Mouse (Mus musculus): ENCODE measurements at regions not wholly inside any gene's neighbourhood (a gene's known extent, or its start where the extent isn't known, plus 50 kb on each side); places are given as distances from the start of the nearest gene placed in this dataset.
"Not testable (repeated sequence)": the region's sequence is repeated elsewhere in the genome, so short reads cannot be mapped to it uniquely, and the experiment has no call there.

DNA sequence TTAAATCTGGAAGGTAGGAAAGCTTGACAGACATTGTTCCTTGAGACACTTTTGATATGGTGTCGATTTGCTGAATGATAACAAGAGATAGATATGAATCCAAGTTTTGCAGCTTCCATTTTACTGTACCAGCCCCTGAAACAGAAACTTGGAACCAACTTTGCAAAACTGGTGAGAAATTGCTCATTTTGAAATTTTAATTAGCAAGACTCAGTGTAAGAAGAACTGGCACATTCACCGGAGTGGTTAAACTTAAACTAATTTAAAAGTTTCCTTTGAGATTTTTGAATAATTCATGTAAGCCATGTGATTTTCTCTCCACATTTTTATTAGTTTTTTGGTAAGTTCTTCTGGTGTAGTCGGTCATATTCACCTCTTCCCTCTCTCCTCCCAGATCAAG, 85.3 kb downstream of the Slitrk1 start:
- Histone ChIP-seq H3K9me3 (replicated peaks) (no peaks in the 10 kb centered on the region), H3K4me3 (no peak overlapping the region), H3K36me3 (no peaks in the 10 kb centered on the region), H3K4me1 (replicated peaks) (no peaks in the 10 kb centered on the region), H3K27ac (no peak overlapping the region), H3K9ac (no peak overlapping the region), H3K27me3 (no peaks in the 10 kb centered on the region), H3K4me2 (no peak overlapping the region)
- WGBS = 79% methylated on average over 3 of the region's 3 CpGs
- no peak for ATAC-seq (replicated peaks; ENCODE audit: insufficient number of reproducible peaks, insufficient read depth, low FRiP score, low read depth)

DNA sequence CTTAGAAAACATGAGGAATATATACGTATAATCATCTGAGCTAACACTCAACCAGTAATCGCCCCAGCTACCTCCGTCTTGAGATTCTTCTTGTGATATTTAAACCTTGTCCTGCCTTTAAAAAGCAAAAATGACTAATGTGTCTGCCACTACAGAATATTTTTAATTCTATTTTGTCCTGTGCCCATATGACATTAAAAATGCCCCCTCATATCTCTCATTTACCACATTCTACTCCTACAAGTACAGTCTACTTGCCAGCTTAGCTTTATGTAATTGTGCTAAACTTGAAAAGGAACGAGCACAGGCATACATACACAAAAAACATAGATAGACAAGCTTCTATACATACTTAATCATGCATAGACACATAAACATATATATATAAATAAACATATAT, 92.4 kb downstream of the Slitrk1 start:
- Histone ChIP-seq H3K4me3 (no peak overlapping the region), H3K36me3 (no peaks in the 10 kb centered on the region), H3K4me1 (replicated peaks) (no peaks in the 10 kb centered on the region), H3K27ac (no peak overlapping the region), H3K9me3 (replicated peaks) (no peaks in the 10 kb centered on the region), H3K27me3 (no peaks in the 10 kb centered on the region), H3K4me2 (no peak overlapping the region), H3K9ac (no peak overlapping the region)
- no peak for ATAC-seq (replicated peaks; ENCODE audit: insufficient number of reproducible peaks, insufficient read depth, low FRiP score, low read depth)
- WGBS = 82% methylated on average over 4 of the region's 4 CpGs

DNA sequence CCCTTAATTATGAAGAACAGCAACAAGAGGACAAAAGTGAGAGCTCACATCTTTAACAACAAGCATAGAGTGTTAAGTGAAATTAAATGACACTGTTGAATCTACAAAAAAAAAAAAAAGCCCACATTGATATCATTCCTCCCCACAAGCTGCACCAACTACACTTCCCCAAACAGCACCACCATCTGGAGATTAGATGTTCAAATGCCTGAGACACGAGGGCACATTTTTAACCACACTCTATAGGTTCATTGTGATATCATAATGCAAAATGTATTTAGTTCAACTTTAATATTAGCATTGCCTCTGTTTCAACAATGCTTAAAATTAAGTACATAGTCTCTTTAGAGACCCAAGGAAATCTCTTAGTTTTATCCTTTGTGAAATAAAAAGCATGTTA, 94.6 kb downstream of the Slitrk1 start:
- Histone ChIP-seq H3K4me2 (no peak overlapping the region), H3K36me3 (no peaks in the 10 kb centered on the region), H3K9ac (no peak overlapping the region), H3K4me1 (replicated peaks) (no peaks in the 10 kb centered on the region), H3K9me3 (replicated peaks) (no peaks in the 10 kb centered on the region), H3K4me3 (no peak overlapping the region), H3K27me3 (no peaks in the 10 kb centered on the region), H3K27ac (no peak overlapping the region)
- 44% methylated on average over 1 of the region's 1 CpGs for whole genome bisulfite sequencing
- ATAC-seq (replicated peaks; ENCODE audit: insufficient number of reproducible peaks, insufficient read depth, low FRiP score, low read depth) = no peak

DNA sequence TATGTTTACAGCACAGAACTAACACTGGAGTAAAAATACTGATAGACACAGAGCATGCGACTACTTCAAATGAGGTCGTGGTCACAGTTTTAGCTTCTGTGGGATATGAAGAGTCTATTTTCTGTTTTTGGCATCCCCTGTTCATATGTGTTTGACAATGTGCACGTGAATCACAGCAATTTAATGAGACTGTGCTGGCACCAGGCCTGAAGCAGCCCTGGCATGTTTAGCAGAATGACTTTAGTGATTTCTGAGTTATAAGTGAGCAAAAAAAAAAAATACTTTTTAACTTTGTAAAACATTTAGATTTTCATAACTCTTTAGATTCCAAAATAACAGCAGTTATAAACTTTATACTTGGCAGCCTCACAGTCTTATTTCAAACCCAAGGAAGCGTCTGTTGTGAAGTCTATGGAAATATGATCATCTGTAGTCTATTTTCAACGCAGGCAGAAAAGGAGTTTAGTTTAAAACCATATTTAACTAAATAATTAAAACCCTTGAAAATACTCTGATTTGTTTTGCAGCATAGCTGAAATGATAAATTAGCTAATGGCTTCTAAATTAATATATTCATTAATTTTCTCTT, 108.5 kb downstream of the Slitrk1 start:
- Histone ChIP-seq H3K9me3 (replicated peaks) (no peaks in the 10 kb centered on the region), H3K4me3 (no peak overlapping the region), H3K36me3 (no peaks in the 10 kb centered on the region), H3K4me1 (replicated peaks) (no peaks in the 10 kb centered on the region), H3K9ac (no peak overlapping the region), H3K27ac (no peak overlapping the region), H3K27me3 (no peaks in the 10 kb centered on the region), H3K4me2 (no peak overlapping the region)
- ATAC-seq (replicated peaks; ENCODE audit: insufficient number of reproducible peaks, insufficient read depth, low FRiP score, low read depth) = no peak
- WGBS = 61% methylated on average over 5 of the region's 5 CpGs

DNA sequence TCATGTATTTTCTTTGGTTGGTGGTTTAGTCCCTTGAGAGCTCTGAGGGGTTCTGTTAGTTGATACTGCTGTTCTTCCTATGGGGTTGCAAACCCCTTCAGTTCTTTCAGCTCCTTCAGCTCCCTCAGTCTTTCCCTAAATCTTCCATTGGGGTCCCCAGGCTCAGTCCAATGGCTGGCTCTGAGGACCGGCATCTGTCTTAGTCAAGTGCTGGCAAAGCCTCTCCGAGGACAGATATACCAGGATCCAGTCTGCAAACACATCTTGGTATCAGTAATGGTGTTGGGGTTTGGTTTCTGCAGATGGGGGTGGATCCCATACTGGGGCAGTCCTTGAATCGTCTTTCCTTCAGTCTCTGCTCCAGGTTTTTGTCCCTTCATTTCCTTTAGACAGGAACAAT, 115.1 kb downstream of the Slitrk1 start:
- no peak for ATAC-seq (replicated peaks; ENCODE audit: insufficient number of reproducible peaks, insufficient read depth, low FRiP score, low read depth)
- H3K36me3 ChIP-seq = no peaks in the 10 kb centered on the region
- no peak overlapping the region for H3K27ac ChIP-seq
- H3K9ac ChIP-seq = no peak overlapping the region
- H3K27me3 ChIP-seq = no peaks in the 10 kb centered on the region
- H3K4me3 ChIP-seq = no peak overlapping the region
- WGBS = 76% methylated on average over 3 of the region's 3 CpGs
- H3K4me1 ChIP-seq (replicated peaks) = no peaks in the 10 kb centered on the region
- no peaks in the 10 kb centered on the region for H3K9me3 ChIP-seq (replicated peaks)
- H3K4me2 ChIP-seq = no peak overlapping the region

DNA sequence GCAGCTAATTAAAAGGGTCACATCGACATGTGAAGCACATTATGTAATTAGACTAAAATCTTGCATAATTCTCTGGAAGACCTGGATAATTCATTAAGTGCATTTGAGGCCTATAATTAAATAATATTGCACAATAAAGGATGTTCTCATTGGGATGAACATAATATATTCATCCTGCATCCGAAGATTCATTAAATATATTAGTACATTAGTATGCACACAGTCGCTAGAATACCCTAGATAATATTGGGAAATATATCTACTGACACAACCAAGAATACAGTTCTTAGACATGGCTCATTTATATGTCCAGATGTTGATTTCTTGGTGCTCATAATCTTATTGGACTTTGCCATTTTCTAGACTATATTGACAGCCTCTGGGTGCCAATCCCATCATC, 121.5 kb downstream of the Slitrk1 start:
- Histone ChIP-seq H3K27me3 (no peaks in the 10 kb centered on the region), H3K4me1 (replicated peaks) (no peaks in the 10 kb centered on the region), H3K9me3 (replicated peaks) (no peaks in the 10 kb centered on the region), H3K36me3 (no peaks in the 10 kb centered on the region), H3K9ac (no peak overlapping the region), H3K4me3 (no peak overlapping the region), H3K27ac (no peak overlapping the region), H3K4me2 (no peak overlapping the region)
- 76% methylated on average over 3 of the region's 3 CpGs for WGBS
- no peak for ATAC-seq (replicated peaks; ENCODE audit: insufficient number of reproducible peaks, insufficient read depth, low FRiP score, low read depth)

DNA sequence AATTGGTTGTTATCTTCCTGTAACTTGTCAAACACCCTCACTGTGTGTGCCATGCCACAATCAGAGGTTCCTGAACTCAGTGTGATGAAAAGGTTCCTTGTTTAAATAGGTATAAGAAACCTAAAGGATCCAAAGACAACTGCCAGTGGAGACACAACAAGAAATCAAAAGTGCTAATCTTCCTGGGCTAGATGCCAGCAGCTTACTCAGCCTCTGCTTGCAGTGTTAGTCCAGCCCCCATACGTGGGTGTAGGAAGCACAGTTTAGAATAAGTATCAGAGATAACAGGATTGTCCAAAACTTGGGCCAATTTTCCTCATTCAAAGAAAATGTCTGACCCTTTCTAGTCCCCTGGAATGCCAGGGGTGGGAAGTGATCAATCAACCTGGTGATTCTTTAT, 122.7 kb downstream of the Slitrk1 start:
- H3K4me3 ChIP-seq = no peak overlapping the region
- 0% methylated on average over 1 of the region's 1 CpGs for WGBS
- ATAC-seq (replicated peaks; ENCODE audit: insufficient number of reproducible peaks, insufficient read depth, low FRiP score, low read depth) = no peak
- H3K27me3 ChIP-seq = no peaks in the 10 kb centered on the region
- no peak overlapping the region for H3K27ac ChIP-seq
- H3K36me3 ChIP-seq = no peaks in the 10 kb centered on the region
- H3K9ac ChIP-seq = no peak overlapping the region
- H3K4me2 ChIP-seq = no peak overlapping the region
- H3K4me1 ChIP-seq (replicated peaks) = no peaks in the 10 kb centered on the region
- H3K9me3 ChIP-seq (replicated peaks) = no peaks in the 10 kb centered on the region

DNA sequence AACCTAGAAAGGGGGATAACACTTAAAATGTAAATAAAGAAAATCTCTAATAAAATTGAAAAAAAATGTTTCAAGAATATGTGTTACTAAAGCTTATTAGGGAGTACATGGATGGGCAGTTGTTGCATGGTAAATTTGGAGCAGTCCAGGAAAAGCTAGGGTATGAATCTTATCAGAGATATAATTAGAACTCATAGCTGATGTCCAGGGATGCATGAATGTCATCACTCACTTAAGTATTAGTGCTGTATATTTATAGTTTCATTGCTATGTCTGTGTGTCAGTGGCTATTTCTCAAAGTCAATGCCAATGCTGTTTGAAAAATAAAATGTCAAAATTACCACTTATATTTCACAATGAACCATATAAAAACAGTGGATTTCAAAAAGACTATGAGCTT, 165.2 kb downstream of the Slitrk1 start:
- H3K27ac ChIP-seq = peak overlapping the region; percentile 44; the same call in 1 of the 2 replicates
- H3K27me3 ChIP-seq = no peaks in the 10 kb centered on the region
- H3K4me1 ChIP-seq (replicated peaks) = 0 out of 2 replicates have a peak, but pooled peaks cover 2% of the 10 kb centered on the region
- no peak overlapping the region for H3K9ac ChIP-seq
- H3K4me2 ChIP-seq = no peak overlapping the region
- H3K36me3 ChIP-seq = no peaks in the 10 kb centered on the region
- peak; percentile 60; the same call in 1 of the 2 replicates for ATAC-seq (replicated peaks; ENCODE audit: insufficient number of reproducible peaks, insufficient read depth, low FRiP score, low read depth)
- H3K4me3 ChIP-seq = no peak overlapping the region
- no peaks in the 10 kb centered on the region for H3K9me3 ChIP-seq (replicated peaks)

DNA sequence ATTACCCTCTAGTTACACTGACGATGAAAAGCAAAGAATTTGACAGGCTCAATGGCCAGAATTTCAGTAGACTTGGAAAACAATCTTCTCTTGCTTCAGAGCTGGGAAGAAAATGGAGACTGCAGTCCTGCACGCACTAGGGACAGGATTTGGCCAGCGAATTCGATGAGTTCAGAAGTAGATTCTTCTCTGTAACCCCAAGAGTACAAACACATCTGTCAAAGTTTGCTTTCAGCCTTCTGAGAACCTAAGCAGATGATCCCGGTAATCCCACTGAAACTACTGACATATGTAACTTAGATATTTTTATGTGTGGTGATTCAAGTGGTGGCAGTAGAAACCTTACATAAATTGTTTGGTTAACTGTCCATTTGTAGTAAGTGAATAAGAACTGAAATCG, 202.1 kb downstream of the Slitrk1 start:
- Histone ChIP-seq H3K9me3 (replicated peaks) (no peaks in the 10 kb centered on the region), H3K36me3 (no peaks in the 10 kb centered on the region), H3K27me3 (no peaks in the 10 kb centered on the region), H3K9ac (no peak overlapping the region), H3K4me3 (no peak overlapping the region), H3K4me2 (no peak overlapping the region), H3K4me1 (replicated peaks) (no peaks in the 10 kb centered on the region), H3K27ac (no peak overlapping the region)
- no peak for ATAC-seq (replicated peaks; ENCODE audit: insufficient number of reproducible peaks, insufficient read depth, low FRiP score, low read depth)
- WGBS = 76% methylated on average over 6 of the region's 6 CpGs

DNA sequence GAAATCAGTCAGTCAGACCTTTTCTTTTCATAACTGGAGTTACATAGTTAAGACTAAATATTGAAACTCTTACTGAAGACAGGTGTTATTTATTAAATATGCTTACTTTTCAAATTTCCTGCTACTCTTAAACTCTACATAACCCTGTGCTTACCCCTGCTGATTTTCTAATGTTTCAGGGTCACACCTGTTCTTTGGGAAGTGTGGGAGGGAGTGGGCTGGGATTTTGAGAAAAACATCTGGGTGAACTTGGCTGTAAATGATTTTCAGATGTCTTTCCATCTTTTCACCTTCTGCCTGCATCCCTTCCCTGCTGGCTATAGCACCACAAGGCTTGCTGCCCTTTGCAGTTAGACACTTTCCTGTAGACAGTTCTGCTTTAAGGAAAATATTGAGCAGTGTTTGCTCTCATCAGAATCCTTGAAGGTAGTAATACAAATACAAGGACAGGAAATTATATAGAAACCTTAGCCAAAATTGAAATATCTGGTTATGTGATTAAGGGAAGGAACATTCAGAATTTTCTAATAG, 204.8 kb downstream of the Slitrk1 start:
- Histone ChIP-seq H3K27ac (no peak overlapping the region), H3K27me3 (no peaks in the 10 kb centered on the region), H3K36me3 (no peaks in the 10 kb centered on the region), H3K4me2 (no peak overlapping the region), H3K9ac (no peak overlapping the region), H3K9me3 (replicated peaks) (no peaks in the 10 kb centered on the region), H3K4me1 (replicated peaks) (no peaks in the 10 kb centered on the region), H3K4me3 (no peak overlapping the region)
- ATAC-seq (replicated peaks; ENCODE audit: insufficient number of reproducible peaks, insufficient read depth, low FRiP score, low read depth) = no peak

DNA sequence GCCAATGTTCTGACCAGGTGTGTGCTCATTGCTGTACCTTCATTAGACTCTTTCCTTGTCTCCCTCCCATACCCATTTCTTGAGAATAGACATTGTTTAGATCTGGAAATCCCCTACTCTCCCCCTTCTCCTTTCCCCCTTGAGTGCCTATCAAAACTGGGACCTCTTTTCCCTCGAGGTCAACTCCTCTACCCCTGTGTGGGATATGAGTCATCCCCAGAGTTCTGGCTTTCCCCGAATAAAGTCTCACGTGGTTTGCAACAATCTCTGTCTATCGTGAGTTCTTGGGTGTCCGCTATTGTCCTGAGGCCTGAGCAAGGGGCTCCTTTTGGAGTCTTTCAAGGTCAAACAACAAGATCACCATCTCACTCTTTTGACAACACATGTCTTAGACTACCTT, 209.3 kb downstream of the Slitrk1 start:
- H3K9me3 ChIP-seq (replicated peaks); H3K27ac ChIP-seq; H3K4me2 ChIP-seq; H3K4me3 ChIP-seq; H3K27me3 ChIP-seq; ATAC-seq (replicated peaks; ENCODE audit: insufficient number of reproducible peaks, insufficient read depth, low FRiP score, low read depth); H3K9ac ChIP-seq; H3K36me3 ChIP-seq; H3K4me1 ChIP-seq (replicated peaks): not testable (repeated sequence)
- 76% methylated on average over 5 of the region's 5 CpGs for WGBS

DNA sequence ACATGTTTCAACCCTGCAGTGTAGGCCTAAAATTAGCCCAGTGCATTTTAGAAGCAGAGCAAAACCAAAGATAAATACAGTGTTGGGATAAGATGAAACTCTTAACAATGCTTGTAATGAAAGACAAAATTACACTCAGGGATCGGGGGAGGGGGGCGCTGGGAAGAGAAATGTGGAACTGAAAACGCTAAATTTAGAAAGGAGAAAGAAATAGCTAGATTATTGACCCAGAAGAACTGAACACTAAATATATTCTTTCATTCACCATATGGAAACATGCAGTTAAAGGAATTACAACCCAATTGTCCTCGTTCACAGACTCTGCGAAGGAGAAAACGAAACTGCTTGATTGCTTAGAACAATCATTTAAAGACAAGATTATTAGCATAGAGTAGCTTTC, 249.1 kb downstream of the Slitrk1 start:
- no peaks in the 10 kb centered on the region for H3K9me3 ChIP-seq (replicated peaks)
- no peak overlapping the region for H3K27ac ChIP-seq
- no peaks in the 10 kb centered on the region for H3K4me1 ChIP-seq (replicated peaks)
- no peaks in the 10 kb centered on the region for H3K36me3 ChIP-seq
- no peak overlapping the region for H3K4me3 ChIP-seq
- no peaks in the 10 kb centered on the region for H3K27me3 ChIP-seq
- peak overlapping the region; percentile 2; the same call in 1 of the 2 replicates for H3K4me2 ChIP-seq
- H3K9ac ChIP-seq = no peak overlapping the region
- WGBS = 66% methylated on average over 6 of the region's 6 CpGs
- no peak for ATAC-seq (replicated peaks; ENCODE audit: insufficient number of reproducible peaks, insufficient read depth, low FRiP score, low read depth)

Measured in heart, embryonic 15.5 days (tissue).